Mouse (Mus musculus) spleen, adult 2 months (tissue): ENCODE data around the gene Cpeb1. TPM values are rescaled to one million over a fixed set of nuclear protein-coding genes. Genes with fewer than 3 reads are reported as not detected.

ENCODE experiments used
- DNase-seq, 2 experiments: peaks; one replicate each; pipeline versions ENCODE4 v3.0.0 to v3.0.0-alpha.2; 2012 to 2021; ENCODE audit warnings: low spot score in 2 of 2, low read depth in 1 of 2
- H3K27ac ChIP-seq: fragments of 200-500 bp; 2 replicates; pipeline ENCODE4 v1.5.1; 2012; ENCODE audit warnings: low read length, inconsistent platforms; ENCODE audit not compliant: insufficient read depth
- H3K27me3 ChIP-seq: fragments of 200-500 bp; 2 replicates; pipeline ENCODE4 v1.6.1; 2012; ENCODE audit warnings: mild to moderate bottlenecking, moderate library complexity, low read length, inconsistent platforms; ENCODE audit not compliant: control insufficient read depth, insufficient read depth
- H3K36me3 ChIP-seq: fragments of 200-500 bp; 2 replicates; pipeline ENCODE4 v1.6.1; 2012; ENCODE audit warnings: mild to moderate bottlenecking, low read length, inconsistent platforms; ENCODE audit not compliant: control insufficient read depth, insufficient read depth
- H3K4me1 ChIP-seq: fragments of 200-500 bp; 2 replicates; pipeline ENCODE4 v1.6.1; 2011; ENCODE audit warnings: inconsistent platforms; ENCODE audit not compliant: control insufficient read depth, insufficient read depth, insufficient read length
- H3K4me3 ChIP-seq: fragments of 200-500 bp; 2 replicates; pipeline ENCODE4 v1.5.1; 2011; ENCODE audit warnings: mild to moderate bottlenecking, inconsistent platforms; ENCODE audit not compliant: insufficient read depth, insufficient read length; ENCODE audit errors: extremely low read depth
- CTCF ChIP-seq: fragments of 200-500 bp; IDR thresholded peaks from 2 replicates; pipeline ENCODE4 v1.5.1; 2011; ENCODE audit warnings: mild to moderate bottlenecking, inconsistent platforms; ENCODE audit not compliant: insufficient read depth, insufficient read length, insufficient replicate concordance; ENCODE audit errors: extremely low read depth
- POLR2A ChIP-seq: fragments of 200-500 bp; IDR thresholded peaks from 2 replicates; pipeline ENCODE4 v1.6.1; 2011; ENCODE audit warnings: low read depth, low read length, inconsistent platforms
- WGBS: fragments of 180-500 bp; shearing (Covaris S2); methylation state at CpG from one replicate; pipeline ENCODE4 v1.1.7; 2018; 5-methylcytosine and 5-hydroxymethylcytosine counted together
- polyA plus RNA-seq: library from polyadenylated mRNA; depleted of rRNA; stranded (reverse); fragments of >200 nt; gene quantifications from 2 replicates; pipeline ENCODE4 v1.2.3, GENCODE M21; 2012

The Cpeb1 gene
- polyA plus RNA-seq, 1 experiment, result 1.1 TPM

- H3K27ac ChIP-seq, result no peak overlapping the region
- DNase-seq, result no peak
- H3K4me1 ChIP-seq, result no peaks in the 10 kb centered on the region
- peaks cover 4% of the 10 kb centered on the region; the same call in 1 of the 2 replicates for H3K36me3 ChIP-seq
- WGBS, result 79% methylated on average over 7 of the region's 7 CpGs
- no peak overlapping the region for H3K4me3 ChIP-seq
- H3K27me3 ChIP-seq, result no peaks in the 10 kb centered on the region
- TF ChIP-seq POLR2A, result no peak
- no peak for TF ChIP-seq CTCF
These were observed 123.4 kb downstream of the Cpeb1 start for GRCm38 (mm10) chr7:81331851-81332250.

GRCm38 (mm10) chr7:81330767-81331166, 124.5 kb downstream of the Cpeb1 start:
- WGBS, result 55% methylated on average over 3 of the region's 3 CpGs
- no peak for DNase-seq
- Histone ChIP-seq H3K4me3 (no peak overlapping the region), H3K27me3 (no peaks in the 10 kb centered on the region), H3K36me3 (peaks cover 4% of the 10 kb centered on the region; the same call in 1 of the 2 replicates), H3K4me1 (no peaks in the 10 kb centered on the region), H3K27ac (no peak overlapping the region)
- TF ChIP-seq POLR2A, result no peak
- no peak for TF ChIP-seq CTCF

GRCm38 (mm10) chr7:81327661-81328060, 127.6 kb downstream of the Cpeb1 start:
- Histone ChIP-seq H3K36me3 (no peaks in the 10 kb centered on the region), H3K4me3 (no peak overlapping the region), H3K27ac (no peak overlapping the region), H3K4me1 (no peaks in the 10 kb centered on the region), H3K27me3 (no peaks in the 10 kb centered on the region)
- TF ChIP-seq CTCF, result no peak
- 47% methylated on average over 10 of the region's 10 CpGs for WGBS
- DNase-seq, result no peak

- WGBS, result 89% methylated on average over 6 of the region's 6 CpGs
- no peaks in the 10 kb centered on the region for H3K36me3 ChIP-seq
- TF ChIP-seq POLR2A (no peak), CTCF (no peak)
These were observed 128.4 kb downstream of the Cpeb1 start for GRCm38 (mm10) chr7:81326859-81327258.

DNA sequence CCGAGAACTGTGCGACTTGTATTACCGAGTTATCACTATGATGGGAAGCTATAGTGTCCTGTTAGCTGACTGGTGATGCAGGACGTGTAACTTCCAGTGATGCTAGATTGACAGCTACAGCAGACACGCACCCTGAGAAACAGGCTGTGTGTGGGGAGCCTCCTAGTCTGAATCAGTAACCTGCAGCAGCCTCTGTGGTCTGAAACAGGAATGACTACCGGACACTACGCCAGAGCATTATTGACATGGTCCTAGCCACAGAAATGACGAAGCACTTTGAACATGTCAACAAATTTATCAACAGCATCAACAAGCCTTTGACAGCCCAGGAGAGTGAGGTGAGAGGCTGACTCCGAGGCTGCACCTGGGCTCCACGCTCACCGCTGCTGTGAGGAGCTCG, 129.2 kb downstream of the Cpeb1 start:
- Histone ChIP-seq H3K4me3 (no peak overlapping the region), H3K4me1 (no peaks in the 10 kb centered on the region), H3K36me3 (no peaks in the 10 kb centered on the region), H3K27ac (no peak overlapping the region), H3K27me3 (no peaks in the 10 kb centered on the region)
- no peak for DNase-seq
- TF ChIP-seq POLR2A, result no peak
- TF ChIP-seq CTCF, result no peak
- WGBS, result 92% methylated on average over 12 of the region's 12 CpGs

More at GRCm38 (mm10) chr7:81326859-81327258, 128.4 kb downstream of the Cpeb1 start:
- DNase-seq, result no peak
- no peak overlapping the region for H3K4me3 ChIP-seq
- no peak overlapping the region for H3K27ac ChIP-seq
- no peaks in the 10 kb centered on the region for H3K4me1 ChIP-seq
- H3K27me3 ChIP-seq, result no peaks in the 10 kb centered on the region

- Histone ChIP-seq H3K36me3 (no peaks in the 10 kb centered on the region), H3K4me1 (no peaks in the 10 kb centered on the region), H3K4me3 (no peak overlapping the region), H3K27me3 (no peaks in the 10 kb centered on the region), H3K27ac (no peak overlapping the region)
- DNase-seq, result no peak
- no peak for TF ChIP-seq POLR2A
- no peak for TF ChIP-seq CTCF
- 85% methylated on average over 5 of the region's 5 CpGs for WGBS
These were observed 133.5 kb downstream of the Cpeb1 start for GRCm38 (mm10) chr7:81321776-81322175.

GRCm38 (mm10) chr7:81319749-81320148, 135.5 kb downstream of the Cpeb1 start:
- no peak for DNase-seq
- Histone ChIP-seq H3K36me3 (no peaks in the 10 kb centered on the region), H3K27ac (no peak overlapping the region), H3K4me1 (no peaks in the 10 kb centered on the region), H3K27me3 (no peaks in the 10 kb centered on the region), H3K4me3 (no peak overlapping the region)
- TF ChIP-seq CTCF, result no peak
- TF ChIP-seq POLR2A, result no peak
- 74% methylated on average over 6 of the region's 6 CpGs for WGBS
